Mouse (Mus musculus) hindbrain, embryonic 12.5 days (tissue): ENCODE measurements around the gene Cadps2. TPM values are rescaled to one million over a fixed set of nuclear protein-coding genes. Genes with fewer than 3 reads are reported as not detected.

Experiments
- ATAC-seq: fragments of 200-750 bp; cut with Nextera tagmentation; 2 replicates; pipeline ENCODE4 v1.8.0; 2017; ENCODE audit warnings: moderate TSS enrichment; ENCODE audit not compliant: low FRiP score
- H3K27ac ChIP-seq: fragments of 300-500 bp; sonication (generic); 2 replicates; pipeline ENCODE4 v1.5.1; 2016; ENCODE audit warnings: mild to moderate bottlenecking
- H3K27me3 ChIP-seq: fragments of 300-500 bp; sonication (generic); 2 replicates; pipeline ENCODE4 v1.6.1; 2016; ENCODE audit warnings: mild to moderate bottlenecking
- H3K36me3 ChIP-seq: fragments of 300-500 bp; sonication (generic); 2 replicates; pipeline ENCODE4 v1.6.1; 2016; ENCODE audit warnings: mild to moderate bottlenecking
- H3K4me1 ChIP-seq: fragments of 300-500 bp; sonication (generic); 2 replicates; pipeline ENCODE4 v1.6.1; 2016
- H3K4me2 ChIP-seq: fragments of 300-500 bp; sonication (generic); replicated peaks from 2 replicates; pipeline ENCODE4 v1.6.1; 2016; ENCODE audit warnings: mild to moderate bottlenecking
- H3K4me3 ChIP-seq: fragments of 300-500 bp; sonication (generic); 2 replicates; pipeline ENCODE4 v1.5.1; 2016; ENCODE audit warnings: mild to moderate bottlenecking
- H3K9ac ChIP-seq: fragments of 300-500 bp; sonication (generic); 2 replicates; pipeline ENCODE4 v1.6.1; 2016; ENCODE audit warnings: mild to moderate bottlenecking, moderate library complexity
- H3K9me3 ChIP-seq: fragments of 300-500 bp; sonication (generic); replicated peaks from 2 replicates; pipeline ENCODE4 v1.6.1; 2016; ENCODE audit warnings: mild to moderate bottlenecking
- WGBS: fragments of 180-500 bp; shearing (Covaris S2); methylation state at CpG from one replicate; pipeline ENCODE4 v1.1.7; 2016; 5-methylcytosine and 5-hydroxymethylcytosine counted together
- polyA plus RNA-seq: library from polyadenylated mRNA; unstranded; fragments of >200 nt; fragmentation: Nextera tagmentation; extraction: Ambion mirVana; gene quantifications from 2 replicates; pipeline ENCODE4 v1.2.1, GENCODE M21; 2016

Gene Cadps2
- 3.4 TPM in 2 replicates for polyA plus RNA-seq

DNA sequence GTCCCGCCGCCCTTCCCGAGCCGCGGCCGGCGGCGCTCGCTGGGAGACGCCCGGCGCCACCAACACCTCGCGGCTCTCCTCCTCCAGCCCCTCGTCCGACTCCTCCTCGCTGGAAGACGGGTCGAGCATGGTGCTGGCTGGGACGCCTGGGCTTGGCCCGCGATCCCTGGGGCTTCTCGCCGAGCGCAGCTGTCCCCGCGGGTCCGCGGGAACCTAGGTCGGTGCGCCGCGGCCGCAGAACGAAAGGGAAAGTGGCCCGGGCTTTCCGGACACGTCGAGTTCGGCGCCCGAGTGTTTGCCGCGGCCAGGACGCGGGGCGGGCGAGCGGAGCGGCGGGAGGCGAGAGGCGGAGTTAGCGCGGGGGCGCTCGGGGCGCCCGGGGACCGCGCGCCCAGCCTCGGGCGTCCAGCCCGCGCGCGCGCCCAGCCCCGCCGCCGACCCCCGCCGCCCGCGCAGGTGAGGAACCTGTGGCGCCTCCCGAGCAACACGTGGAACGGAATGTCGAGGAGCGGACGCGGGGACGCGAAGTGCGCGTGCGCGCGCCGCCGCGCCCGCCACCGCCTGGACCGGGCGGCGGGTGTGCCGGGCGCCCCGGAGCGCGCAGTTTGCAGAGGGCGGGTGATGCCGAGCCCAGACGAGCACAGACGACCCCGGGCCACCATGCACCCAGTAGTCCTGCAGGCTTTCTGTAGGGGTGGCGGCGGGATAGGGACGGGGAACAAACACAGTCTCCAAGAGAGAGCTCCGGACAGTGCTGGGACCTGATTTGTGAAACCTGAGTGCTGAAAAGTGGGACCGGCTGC is at the start of gene Cadps2:
Gene Cadps2 (minus strand): TSS at position 413 of the 803 bp plus-strand sequence.
- peaks cover 36% of the 10 kb centered on the region for H3K27me3 ChIP-seq
- H3K4me2 ChIP-seq = peak within 1 kb of the TSS; percentile 94
- 0% methylated on average over 81 of the region's 114 CpGs for whole genome bisulfite sequencing

DNA sequence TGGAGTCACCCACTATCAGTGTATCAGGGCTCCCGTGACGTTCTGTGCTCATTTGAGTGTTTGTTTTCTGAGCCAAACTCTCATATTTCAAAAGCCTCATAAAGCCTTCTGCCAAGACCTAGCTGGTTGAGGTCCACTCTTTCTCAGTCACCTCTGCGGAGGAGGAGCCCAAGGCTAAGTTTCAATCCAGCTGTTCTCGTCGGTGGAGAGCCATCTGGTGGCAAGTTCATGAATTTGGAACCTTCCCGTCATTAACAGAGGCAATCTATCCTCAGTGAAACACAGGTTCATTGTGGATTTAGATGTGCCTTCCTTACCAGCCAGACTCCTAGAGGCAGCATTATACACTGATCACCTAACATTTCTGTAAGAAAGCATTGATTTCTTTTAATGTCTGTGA is 47.2 kb upstream of the Cadps2 start:
- Histone ChIP-seq H3K27me3 (no peaks in the 10 kb centered on the region), H3K4me3 (no peak overlapping the region), H3K4me1 (no peaks in the 10 kb centered on the region), H3K27ac (no peak overlapping the region), H3K36me3 (no peaks in the 10 kb centered on the region), H3K9ac (no peak overlapping the region), H3K4me2 (no peak overlapping the region), H3K9me3 (no peaks in the 10 kb centered on the region)
- WGBS = 21% methylated on average over 6 of the region's 6 CpGs
- no peak for ATAC-seq

More for the DNA sequence above, at the start of gene Cadps2:
- peak; percentile 83 for ATAC-seq
- Histone ChIP-seq H3K36me3 (no peaks in the 10 kb centered on the region), H3K9me3 (no peaks in the 10 kb centered on the region), H3K9ac (peak within 1 kb of the TSS; percentile 68), H3K4me3 (peak within 1 kb of the TSS; percentile 69), H3K4me1 (peaks cover 3% of the 10 kb centered on the region; the same call in 1 of the 2 replicates), H3K27ac (no peak within 1 kb of the TSS)

DNA sequence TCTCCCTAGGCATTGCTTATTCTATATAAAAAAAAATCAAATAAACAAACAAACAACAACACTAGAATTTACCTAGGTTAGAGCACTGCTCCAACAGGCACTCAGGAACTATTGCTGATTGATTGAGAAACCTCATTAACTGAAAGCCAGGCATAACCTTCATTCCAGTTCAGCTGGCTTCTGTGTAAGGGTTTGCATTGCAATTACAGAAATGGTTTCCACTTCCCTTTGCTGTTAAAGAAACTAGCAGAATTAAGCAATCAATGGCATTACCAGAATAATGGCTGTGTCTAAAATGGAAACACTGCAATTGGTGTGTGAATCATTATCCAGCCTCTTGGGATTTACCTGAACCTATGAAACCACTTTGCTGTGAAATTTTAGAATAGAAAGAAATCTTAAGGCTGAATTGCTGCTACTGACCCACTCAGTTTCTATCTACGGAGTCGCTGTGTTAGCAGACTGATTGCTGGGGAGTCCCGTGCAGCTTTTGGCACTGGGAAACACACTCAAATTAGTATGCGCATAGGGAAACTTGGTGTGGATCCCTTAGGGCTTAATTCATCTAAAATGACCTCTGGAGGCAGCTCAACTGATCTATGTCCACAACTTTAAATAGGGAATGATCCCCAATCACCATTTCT is 37.7 kb upstream of the Cadps2 start:
- H3K4me1 ChIP-seq = no peaks in the 10 kb centered on the region
- no peaks in the 10 kb centered on the region for H3K27me3 ChIP-seq
- H3K9me3 ChIP-seq = no peaks in the 10 kb centered on the region
- H3K36me3 ChIP-seq = no peaks in the 10 kb centered on the region
- WGBS = 59% methylated on average over 4 of the region's 4 CpGs
- no peak overlapping the region for H3K9ac ChIP-seq
- no peak overlapping the region for H3K4me2 ChIP-seq
- ATAC-seq = peak; percentile 43; the same call in 1 of the 2 replicates
- no peak overlapping the region for H3K4me3 ChIP-seq
- no peak overlapping the region for H3K27ac ChIP-seq

DNA sequence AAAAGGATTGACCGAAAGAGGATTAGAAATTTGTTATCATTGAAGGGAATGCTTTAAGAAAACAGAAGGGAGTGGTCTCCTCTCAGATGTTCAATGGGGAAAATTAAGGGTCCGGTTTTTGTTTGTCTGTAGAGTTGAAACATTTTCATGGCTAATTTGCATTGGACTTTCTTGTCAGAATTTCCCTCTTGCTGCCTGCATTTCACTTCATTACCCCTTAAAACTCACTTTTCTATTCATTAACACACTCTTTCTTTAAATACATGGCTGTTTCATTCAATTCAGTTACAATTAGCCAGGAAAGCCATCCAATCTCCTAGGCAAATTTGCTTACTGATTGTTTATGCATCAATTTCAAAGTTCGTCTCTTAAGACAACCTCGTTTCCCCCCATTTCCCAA is 37.1 kb upstream of the Cadps2 start:
- Histone ChIP-seq H3K4me3 (no peak overlapping the region), H3K27me3 (no peaks in the 10 kb centered on the region), H3K4me1 (no peaks in the 10 kb centered on the region), H3K36me3 (no peaks in the 10 kb centered on the region), H3K9ac (no peak overlapping the region), H3K4me2 (no peak overlapping the region), H3K27ac (no peak overlapping the region), H3K9me3 (no peaks in the 10 kb centered on the region)
- 80% methylated on average over 4 of the region's 4 CpGs for WGBS
- ATAC-seq = no peak

DNA sequence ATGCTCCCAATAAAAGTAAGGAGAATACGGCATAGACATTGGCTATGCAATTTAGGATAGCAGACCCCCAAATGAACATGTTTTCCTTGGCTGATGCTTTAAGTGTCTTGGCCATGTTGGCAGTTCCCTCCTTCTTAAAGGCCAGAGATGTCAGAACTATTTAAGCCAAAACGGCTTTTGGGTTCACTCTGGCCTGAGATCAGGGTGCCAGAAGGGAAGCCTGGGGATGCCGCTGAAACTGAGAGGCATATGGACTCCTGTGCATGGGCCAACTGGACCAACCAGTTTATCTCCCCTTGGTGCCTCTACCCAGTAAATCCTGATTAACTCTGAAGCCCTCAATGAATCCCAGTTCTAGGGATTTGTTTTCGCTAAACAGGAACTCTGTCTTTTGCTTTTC is 34.6 kb upstream of the Cadps2 start:
- WGBS = 76% methylated on average over 4 of the region's 4 CpGs
- no peaks in the 10 kb centered on the region for H3K4me1 ChIP-seq
- no peak for ATAC-seq

DNA sequence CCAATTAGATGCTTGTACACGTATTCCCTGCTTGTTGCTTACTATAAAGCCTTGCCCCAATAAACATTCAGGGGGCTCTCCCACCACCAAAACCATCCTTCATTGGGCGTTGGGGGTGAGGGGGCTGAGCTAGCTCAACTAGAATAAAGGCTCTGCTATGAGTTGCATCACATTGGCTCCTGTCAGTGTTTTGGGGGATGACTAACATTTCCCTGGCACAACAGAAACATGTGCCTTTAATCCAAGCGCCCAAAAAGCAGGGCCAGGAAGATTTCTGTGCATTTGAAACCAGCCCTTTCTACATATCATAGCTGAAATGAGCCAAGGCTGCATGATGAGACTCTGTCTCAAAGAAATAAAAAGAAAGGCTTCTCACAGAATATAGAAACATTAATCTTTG is 34.0 kb upstream of the Cadps2 start:
- no peak for ATAC-seq
- Histone ChIP-seq H3K36me3 (no peaks in the 10 kb centered on the region), H3K9me3 (no peaks in the 10 kb centered on the region), H3K4me2 (no peak overlapping the region), H3K27me3 (no peaks in the 10 kb centered on the region), H3K4me1 (no peaks in the 10 kb centered on the region), H3K27ac (no peak overlapping the region), H3K9ac (no peak overlapping the region), H3K4me3 (no peak overlapping the region)
- WGBS = 81% methylated on average over 3 of the region's 3 CpGs

More for the DNA sequence above, 34.6 kb upstream of the Cadps2 start:
- no peaks in the 10 kb centered on the region for H3K27me3 ChIP-seq
- no peak overlapping the region for H3K4me3 ChIP-seq
- H3K9ac ChIP-seq = no peak overlapping the region
- no peaks in the 10 kb centered on the region for H3K9me3 ChIP-seq
- H3K4me2 ChIP-seq = no peak overlapping the region
- H3K27ac ChIP-seq = no peak overlapping the region
- no peaks in the 10 kb centered on the region for H3K36me3 ChIP-seq

DNA sequence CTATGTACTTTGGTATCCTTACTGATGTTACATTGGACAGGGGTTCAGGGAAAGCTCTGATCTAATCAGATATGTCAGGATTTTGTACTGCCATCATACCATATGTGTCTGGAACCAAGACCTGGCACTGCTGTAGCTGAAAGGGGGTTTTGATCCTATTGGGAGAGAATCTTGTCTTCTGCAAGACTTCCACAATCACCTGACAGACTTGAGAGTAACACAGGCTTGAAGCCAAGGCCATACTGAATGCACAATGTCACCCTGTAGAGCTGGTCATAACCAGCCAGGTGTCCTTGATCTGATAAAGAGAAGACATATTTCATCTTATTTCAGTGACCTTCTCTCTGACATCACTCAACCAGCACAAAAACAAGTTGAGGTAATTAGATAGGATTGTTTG is 30.8 kb upstream of the Cadps2 start:
- H3K4me1 ChIP-seq = no peaks in the 10 kb centered on the region
- no peak overlapping the region for H3K4me3 ChIP-seq
- no peaks in the 10 kb centered on the region for H3K27me3 ChIP-seq
- no peaks in the 10 kb centered on the region for H3K36me3 ChIP-seq
- H3K4me2 ChIP-seq = no peak overlapping the region
- H3K9ac ChIP-seq = no peak overlapping the region
- ATAC-seq = no peak
- H3K27ac ChIP-seq = no peak overlapping the region
- no peaks in the 10 kb centered on the region for H3K9me3 ChIP-seq

DNA sequence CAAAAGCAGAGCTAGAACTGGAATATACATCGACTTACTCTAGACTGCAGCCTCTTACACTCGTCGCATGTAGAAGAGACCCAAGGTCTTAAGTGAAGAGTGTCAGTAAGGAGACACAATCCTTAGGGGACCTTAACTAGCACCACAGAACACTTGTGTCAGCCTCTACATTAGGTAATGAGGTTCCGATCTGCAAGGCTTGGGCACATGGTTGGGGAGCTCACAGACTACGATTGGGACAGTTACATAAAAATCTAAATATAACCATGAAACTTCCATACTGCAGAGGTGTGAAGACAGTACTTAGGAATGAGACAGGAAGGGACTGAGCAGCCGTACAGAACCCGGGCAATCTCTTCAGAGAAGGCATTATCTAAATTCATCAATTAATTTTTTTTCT is 27.1 kb upstream of the Cadps2 start:
- Histone ChIP-seq H3K27ac (no peak overlapping the region), H3K4me3 (no peak overlapping the region), H3K4me2 (no peak overlapping the region), H3K4me1 (no peaks in the 10 kb centered on the region), H3K9ac (no peak overlapping the region), H3K36me3 (no peaks in the 10 kb centered on the region), H3K9me3 (no peaks in the 10 kb centered on the region), H3K27me3 (no peaks in the 10 kb centered on the region)
- no peak for ATAC-seq
- WGBS = 94% methylated on average over 7 of the region's 7 CpGs

DNA sequence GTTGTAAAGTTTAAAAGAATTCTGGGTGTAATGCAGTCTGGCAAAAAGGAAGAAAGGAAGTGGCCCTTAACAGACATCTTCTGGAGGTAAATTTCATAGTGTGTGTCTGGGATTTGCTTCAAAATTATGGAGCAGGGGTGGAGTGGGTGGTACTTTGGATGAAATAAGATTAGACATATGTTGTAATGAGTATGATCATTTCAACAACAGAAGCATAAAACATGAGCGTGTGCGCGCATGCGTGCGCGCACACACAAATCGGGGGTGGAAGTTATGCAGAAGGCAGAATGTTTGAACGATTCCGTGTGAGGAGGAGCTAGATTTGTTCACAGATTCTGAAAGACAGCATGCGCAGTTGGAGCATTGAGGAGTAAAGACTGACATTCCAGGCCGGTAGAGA is 14.2 kb upstream of the Cadps2 start:
- no peaks in the 10 kb centered on the region for H3K9me3 ChIP-seq
- no peak overlapping the region for H3K9ac ChIP-seq
- no peaks in the 10 kb centered on the region for H3K27me3 ChIP-seq
- no peaks in the 10 kb centered on the region for H3K36me3 ChIP-seq
- 95% methylated on average over 11 of the region's 11 CpGs for WGBS
- H3K27ac ChIP-seq = no peak overlapping the region
- ATAC-seq = no peak
- no peak overlapping the region for H3K4me2 ChIP-seq
- no peak overlapping the region for H3K4me3 ChIP-seq
- no peaks in the 10 kb centered on the region for H3K4me1 ChIP-seq

DNA sequence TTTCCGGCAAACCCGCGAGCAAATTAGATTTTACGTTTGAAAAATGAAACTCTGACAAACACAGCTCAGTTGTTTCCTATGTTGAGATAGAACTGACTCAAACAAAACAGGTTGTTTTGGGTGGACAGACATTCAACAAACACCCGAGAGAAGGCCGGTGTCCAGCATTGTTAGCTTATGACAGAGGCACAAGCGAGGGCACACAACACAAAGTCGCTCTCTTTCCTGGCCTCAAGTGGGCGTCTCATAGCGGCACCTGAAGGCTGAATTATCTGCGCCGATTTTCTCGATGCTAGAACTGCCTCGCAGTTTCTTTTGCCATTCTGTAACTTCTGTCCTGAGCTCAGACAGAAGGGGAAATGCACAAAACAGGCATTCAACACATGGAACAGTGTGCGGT is 780 bp upstream of the Cadps2 start:
- Histone ChIP-seq H3K9me3 (no peaks in the 10 kb centered on the region), H3K4me1 (peaks cover 3% of the 10 kb centered on the region; the same call in 1 of the 2 replicates), H3K36me3 (no peaks in the 10 kb centered on the region), H3K9ac (no peak overlapping the region), H3K27ac (no peak overlapping the region), H3K4me2 (peak overlapping the region; percentile 94), H3K27me3 (peaks cover 36% of the 10 kb centered on the region), H3K4me3 (peak overlapping the region; percentile 69)
- no peak for ATAC-seq
- 1% methylated on average over 15 of the region's 15 CpGs for WGBS

DNA sequence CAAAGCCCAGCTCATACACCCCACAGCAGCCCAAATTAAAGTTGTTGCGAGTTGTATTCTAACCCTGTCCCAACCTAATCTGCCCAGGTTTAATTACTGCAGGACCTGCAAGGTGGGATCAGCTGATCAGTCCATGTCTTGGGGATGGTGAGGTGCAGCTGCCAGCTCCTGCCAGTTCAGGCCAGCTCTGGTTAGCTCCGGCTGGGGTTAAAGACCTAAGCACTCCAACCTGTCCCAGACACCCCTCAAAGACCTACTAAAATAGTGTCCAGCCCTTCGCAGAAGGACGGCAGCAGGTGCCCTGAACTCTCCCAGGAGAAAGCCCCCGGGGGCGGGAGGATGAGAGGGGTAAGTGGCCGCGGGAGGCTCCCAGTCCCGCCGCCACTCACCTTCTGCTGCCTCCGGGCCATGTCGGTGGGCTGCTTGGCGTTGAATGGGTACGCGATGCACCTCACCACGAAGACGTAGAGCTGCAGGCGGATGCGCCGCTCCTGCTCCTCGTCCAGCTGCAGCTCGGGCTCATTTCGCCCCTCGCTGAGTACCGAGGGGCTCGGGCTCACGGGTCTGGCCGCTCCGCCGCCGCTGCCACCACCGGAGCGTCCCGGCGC is 716 bp downstream of the Cadps2 start:
- WGBS = 2% methylated on average over 32 of the region's 35 CpGs
- Histone ChIP-seq H3K4me3 (peak overlapping the region; percentile 69), H3K27me3 (peaks cover 36% of the 10 kb centered on the region), H3K27ac (no peak overlapping the region), H3K36me3 (no peaks in the 10 kb centered on the region), H3K4me1 (peaks cover 3% of the 10 kb centered on the region; the same call in 1 of the 2 replicates), H3K9ac (peak overlapping the region; percentile 68), H3K4me2 (peak overlapping the region; percentile 94), H3K9me3 (no peaks in the 10 kb centered on the region)
- peak; percentile 34 for ATAC-seq

DNA sequence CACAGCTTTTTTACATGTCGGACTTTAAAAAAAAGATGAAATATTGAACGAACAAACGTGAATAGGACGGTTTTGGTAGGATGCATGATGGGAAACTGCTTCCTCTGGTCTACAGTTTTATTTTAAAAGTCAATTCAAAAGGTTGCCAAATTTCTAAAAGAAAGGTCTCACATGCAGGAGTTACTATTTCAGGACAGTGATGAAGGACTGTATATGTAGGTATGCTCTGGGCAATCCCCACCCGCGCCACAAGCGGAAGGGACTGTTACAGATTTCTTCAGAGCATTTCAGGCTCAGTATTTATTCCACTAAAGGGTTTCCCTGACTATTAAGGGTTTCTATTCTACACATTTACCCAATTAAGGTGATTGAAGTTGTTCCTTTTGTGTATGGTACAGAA is 1.6 kb downstream of the Cadps2 start:
- Histone ChIP-seq H3K4me2 (no peak overlapping the region), H3K9ac (no peak overlapping the region), H3K27me3 (peaks cover 36% of the 10 kb centered on the region), H3K9me3 (no peaks in the 10 kb centered on the region), H3K4me1 (peaks cover 3% of the 10 kb centered on the region; the same call in 1 of the 2 replicates), H3K4me3 (no peak overlapping the region), H3K27ac (no peak overlapping the region), H3K36me3 (no peaks in the 10 kb centered on the region)
- ATAC-seq = no peak
- 92% methylated on average over 7 of the region's 7 CpGs for WGBS
